Mouse (Mus musculus): ENCODE measurements around the gene Deup1.

Gene Deup1

GRCm38 (mm10) chr9:15627785-15628287 lies at the start of gene Deup1:
Gene Deup1, minus strand, starts transcription at chr9:15627933.
- no peak for DNase-seq (ENCODE audit: low spot score in 2 of 2)

DNA sequence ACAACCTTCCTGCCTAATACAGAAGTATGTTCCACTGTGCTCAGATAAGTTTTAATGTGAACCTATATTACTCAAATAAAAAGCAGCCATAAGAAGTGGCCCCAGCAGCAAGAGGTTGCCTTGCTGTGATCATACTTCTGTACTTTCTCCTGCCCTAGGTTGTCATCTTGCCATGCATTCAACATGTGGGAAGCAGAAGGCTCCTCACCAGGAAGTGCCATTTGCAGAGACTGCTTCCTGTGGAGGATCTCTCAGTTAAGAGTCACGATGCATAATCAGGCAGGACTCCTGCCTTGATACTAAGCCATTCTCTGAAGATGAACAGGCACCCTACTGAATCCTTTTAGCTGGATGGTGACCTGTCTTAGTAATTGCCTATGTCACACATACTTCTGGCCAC lies 44.5 kb upstream of the Deup1 start:
- no peak for DNase-seq (ENCODE audit: low spot score in 2 of 2)

- no peak for DNase-seq (ENCODE audit: low spot score in 2 of 2)
Observed at GRCm38 (mm10) chr9:15670002-15670527, 42.3 kb upstream of the Deup1 start.

DNA sequence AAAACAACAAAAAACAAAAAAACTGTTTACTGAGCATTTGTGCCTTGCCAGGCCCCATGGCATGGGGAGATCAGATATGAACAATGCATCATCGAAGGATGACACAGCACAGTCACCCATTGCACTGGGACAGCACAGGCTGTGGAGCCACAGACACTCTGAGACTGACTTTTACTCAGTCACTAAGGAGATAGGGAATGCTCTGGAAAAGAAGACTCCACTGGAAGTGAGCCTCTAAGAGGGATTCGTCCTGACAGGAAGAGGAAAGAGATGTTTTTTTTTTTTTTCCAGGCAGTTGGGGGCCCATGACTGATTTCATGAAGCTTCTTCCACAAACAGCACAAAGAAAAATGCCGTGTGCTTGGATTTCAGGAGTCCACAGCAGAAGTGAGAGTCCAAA lies 41.7 kb upstream of the Deup1 start:
- DNase-seq (ENCODE audit: low spot score in 2 of 2), result no peak

DNA sequence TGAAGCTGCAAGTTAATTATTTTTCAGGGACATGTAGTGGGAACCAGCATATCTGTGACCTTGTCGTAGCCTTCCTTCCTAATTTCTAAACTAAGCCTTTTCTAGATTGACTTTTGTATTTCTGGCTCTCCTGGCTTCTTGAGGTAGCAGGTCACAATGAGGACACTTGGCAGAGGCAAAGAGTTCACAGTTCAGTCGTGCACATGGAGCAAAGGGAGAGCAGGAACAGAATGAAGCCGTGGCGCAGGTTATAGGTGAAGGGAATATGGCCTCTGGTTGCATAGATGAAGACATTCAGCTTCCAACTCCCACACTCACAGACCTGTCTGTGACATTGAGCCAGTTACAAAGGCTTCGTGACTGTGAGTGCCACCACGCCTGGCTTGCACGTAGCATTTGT lies 36.9 kb upstream of the Deup1 start:
- no peak for DNase-seq (ENCODE audit: low spot score in 2 of 2)

- DNase-seq (ENCODE audit: low spot score in 2 of 2), result no peak
Observed at GRCm38 (mm10) chr9:15659069-15659468, 31.3 kb upstream of the Deup1 start.

DNA sequence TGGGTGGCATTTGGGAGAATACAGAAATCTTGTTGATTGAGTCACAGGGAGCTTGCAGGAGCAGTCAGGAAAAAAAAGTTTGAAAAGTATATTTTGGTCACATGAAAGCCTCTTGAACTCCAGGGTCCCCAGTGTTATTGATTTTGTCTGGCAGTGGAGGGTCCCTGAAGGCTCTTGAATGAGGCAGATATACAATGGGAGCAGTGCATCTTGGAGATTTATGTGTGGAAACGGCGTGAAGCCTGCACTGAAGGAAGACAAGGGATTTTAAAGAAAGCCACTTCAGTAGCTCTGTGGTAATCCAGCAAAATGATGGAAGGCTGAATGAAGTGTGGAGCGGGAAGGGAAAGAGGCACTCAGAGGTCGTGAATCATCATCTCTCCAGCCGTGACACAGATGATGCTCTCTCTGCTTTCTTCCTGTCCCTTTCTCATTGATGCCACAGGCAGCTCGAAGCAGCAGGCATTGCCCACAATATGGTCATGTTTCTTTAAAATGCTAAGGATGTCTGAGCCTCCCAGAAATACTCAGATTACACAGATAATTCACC lies 30.6 kb upstream of the Deup1 start:
- no peak for DNase-seq (ENCODE audit: low spot score in 2 of 2)

GRCm38 (mm10) chr9:15653036-15653435 lies 25.3 kb upstream of the Deup1 start:
- DNase-seq (ENCODE audit: low spot score in 2 of 2), result no peak

DNA sequence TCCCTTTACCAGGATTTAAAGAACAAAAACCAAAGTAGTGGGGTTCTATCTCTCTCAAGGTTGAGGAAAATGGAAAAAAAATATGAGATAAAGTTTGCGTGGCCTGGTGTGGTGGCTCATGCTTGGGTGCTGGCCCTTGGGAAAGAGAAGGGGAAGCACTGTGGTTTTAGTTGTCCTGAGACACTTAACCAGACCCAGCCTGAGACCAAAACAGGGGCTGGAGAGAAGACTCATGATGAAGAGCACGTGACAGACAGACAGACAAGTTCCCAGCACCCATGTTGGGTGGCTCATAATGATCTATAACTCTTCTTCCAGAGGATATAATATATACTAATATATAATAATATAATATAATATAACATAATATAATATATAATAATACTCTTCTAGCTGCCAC lies 22.2 kb upstream of the Deup1 start:
- DNase-seq (ENCODE audit: low spot score in 2 of 2), result no peak

DNA sequence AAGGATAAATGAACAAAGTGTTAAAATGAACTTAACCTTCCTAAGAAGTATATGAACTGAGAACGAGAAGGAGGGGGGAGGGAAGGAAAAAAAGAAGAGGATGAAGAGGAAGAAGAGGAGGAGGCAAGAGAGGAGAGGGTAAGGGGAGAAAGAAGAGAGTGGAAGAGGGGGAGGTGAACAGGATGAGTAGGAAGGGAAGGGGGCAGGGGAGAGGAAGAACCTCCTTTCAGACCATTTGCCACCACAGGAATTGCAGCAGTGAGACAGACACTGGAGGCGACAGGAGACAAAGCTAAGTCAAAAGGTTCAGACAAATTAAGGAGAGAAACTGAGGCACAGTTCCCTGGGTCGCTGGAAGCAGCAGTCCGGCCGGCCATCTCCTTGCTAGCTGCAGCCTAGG lies 349 bp downstream of the Deup1 start:
- DNase-seq (ENCODE audit: low spot score in 2 of 2), result no peak

DNA sequence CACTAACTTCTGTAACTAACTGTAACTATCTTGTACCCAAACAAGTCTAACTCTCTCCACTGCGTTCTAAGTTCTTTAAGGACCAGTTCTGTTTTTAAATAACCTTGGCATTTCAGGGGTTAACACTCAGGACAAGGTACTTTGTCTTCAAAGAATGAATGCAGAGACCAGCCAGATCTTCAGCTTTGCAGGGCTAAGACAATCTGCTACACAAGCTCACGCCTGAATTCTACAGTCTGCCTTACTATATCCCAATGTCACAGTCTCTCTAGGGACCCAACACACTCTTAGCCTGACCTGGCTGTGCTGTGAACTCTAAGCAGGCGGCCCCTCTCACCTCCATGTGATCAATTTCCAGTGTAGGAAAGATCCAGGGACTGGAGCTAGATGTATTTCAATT lies 3.0 kb downstream of the Deup1 start:
- peak in 1 of 2 experiments; percentile 38 for DNase-seq (ENCODE audit: low spot score in 2 of 2)

DNA sequence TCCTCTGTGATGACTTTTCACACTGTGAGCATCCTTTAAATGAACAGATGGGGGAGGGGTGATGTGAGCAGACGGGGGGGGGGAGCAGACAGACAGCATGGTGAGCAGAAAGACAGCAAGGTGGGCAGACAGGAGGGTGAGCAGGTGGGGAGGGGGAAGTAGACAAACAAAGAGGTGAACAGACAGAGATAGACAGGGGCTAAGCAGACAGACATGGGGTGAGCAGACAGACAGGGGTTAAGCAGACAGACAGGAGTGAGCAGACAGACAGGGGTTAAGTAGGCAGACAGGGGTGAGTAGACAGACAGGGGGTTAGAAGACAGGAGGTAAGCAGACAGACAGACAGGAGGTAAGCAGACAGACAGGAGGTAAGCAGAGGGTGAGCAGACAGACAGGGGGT lies 8.0 kb downstream of the Deup1 start:
- DNase-seq (ENCODE audit: low spot score in 2 of 2), result peak in 1 of 2 experiments; percentile 27

DNA sequence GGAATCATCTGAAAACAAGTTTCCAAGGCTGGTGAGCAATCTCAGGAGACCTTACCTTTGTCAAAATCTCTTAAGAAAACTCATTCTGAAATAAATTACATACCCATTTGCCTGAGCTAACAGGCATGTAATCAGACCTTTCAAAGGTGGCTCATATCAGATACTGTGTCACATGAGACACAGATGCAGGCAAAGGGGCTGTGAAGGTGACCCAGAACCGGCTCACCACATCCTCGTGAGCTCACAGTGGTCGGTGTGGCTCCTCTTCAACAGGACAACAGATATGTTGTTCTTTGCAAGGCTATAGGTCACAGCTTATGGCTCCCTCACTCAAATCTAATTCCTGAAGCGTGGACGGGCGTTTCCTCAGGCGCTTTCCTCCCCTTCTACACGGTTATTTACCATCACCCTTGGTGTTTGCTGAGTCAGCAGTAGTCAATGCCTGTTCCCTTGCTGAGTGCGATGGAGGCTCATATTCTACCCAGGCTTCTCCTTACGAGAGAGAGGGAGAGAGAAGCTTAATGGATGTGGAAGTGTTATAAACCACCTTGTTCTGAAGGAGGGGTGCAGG lies 8.6 kb downstream of the Deup1 start:
- peak in 1 of 2 experiments; percentile 34 for DNase-seq (ENCODE audit: low spot score in 2 of 2)

GRCm38 (mm10) chr9:15617061-15617460 lies 10.7 kb downstream of the Deup1 start:
- peak in 1 of 2 experiments; percentile 33 for DNase-seq (ENCODE audit: low spot score in 2 of 2)

DNA sequence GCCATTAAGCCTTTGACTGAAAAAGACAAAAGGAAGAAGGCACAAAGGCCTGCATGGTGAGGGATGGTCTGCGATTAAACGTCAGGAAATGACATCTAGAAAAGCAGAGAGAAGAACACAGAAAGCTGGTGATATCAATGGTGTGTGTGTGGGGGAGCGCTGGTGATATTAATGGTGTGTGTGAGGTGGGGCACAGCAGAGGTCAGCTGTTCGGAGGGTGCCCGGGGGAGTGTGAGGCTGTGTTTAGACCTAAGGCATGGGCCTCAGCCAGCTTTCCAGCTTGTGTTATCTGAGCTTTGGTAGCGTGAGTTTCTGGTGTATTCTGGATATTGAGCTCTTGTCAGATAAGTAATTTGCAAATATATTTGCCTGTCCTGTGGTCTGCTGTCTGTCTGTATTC lies 11.3 kb downstream of the Deup1 start:
- peak in 1 of 2 experiments; percentile 51 for DNase-seq (ENCODE audit: low spot score in 2 of 2)

DNA sequence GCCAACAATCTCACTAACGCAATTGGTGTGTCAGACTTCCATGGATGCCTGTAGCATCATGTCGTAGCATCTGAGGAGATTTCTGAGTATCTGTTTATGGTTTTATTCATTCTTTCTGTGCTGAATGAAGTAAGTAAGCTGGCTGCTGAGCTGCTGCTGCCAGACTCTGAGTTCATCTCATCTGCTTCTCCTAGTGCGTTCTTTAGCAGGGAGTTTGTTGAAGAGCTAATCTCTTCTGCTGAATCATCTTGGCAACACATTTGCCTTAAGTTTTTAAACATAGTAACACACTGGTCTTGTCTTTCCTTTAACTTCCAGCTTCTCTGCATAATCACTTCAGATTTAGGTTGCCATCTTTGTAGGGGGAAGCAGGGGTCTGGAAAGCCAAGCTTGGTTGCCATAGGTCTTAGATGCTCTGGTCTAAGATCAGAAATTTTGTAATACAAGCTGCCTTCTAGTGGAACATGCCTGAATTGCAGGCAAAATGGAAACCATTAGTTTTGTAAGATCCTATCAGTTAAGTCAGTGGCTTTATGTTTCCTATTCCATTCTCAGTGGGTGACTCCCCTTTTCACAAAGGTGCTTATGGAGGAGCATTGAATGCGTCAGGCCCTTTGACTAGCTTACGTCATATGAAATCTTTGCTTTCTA lies 18.3 kb downstream of the Deup1 start:
- DNase-seq (ENCODE audit: low spot score in 2 of 2), result no peak

GRCm38 (mm10) chr9:15607601-15608000 lies 20.1 kb downstream of the Deup1 start:
- no peak for DNase-seq (ENCODE audit: low spot score in 2 of 2)

DNA sequence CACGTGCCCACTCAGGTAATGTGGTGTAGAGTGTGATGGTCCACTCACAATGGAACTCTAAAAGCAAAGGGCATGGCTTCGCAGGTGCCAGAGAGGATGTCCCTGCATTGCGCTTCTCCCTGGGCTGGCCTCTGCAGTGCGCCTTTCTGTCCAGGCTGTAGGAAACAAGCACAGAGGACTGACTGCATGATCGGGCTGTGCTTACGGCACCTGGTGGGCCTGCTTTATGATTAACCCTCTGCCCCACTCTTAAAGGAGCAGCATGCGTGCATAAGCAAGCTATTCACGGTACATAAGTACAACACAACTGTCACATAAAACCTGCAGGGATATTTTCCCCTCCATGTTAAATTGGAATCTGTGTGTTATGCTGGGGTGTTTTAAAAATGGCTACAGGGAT lies 24.6 kb downstream of the Deup1 start:
- DNase-seq (ENCODE audit: low spot score in 2 of 2), result no peak

GRCm38 (mm10) chr9:15600859-15601540 lies 26.7 kb downstream of the Deup1 start:
- DNase-seq (ENCODE audit: low spot score in 2 of 2), result no peak

DNA sequence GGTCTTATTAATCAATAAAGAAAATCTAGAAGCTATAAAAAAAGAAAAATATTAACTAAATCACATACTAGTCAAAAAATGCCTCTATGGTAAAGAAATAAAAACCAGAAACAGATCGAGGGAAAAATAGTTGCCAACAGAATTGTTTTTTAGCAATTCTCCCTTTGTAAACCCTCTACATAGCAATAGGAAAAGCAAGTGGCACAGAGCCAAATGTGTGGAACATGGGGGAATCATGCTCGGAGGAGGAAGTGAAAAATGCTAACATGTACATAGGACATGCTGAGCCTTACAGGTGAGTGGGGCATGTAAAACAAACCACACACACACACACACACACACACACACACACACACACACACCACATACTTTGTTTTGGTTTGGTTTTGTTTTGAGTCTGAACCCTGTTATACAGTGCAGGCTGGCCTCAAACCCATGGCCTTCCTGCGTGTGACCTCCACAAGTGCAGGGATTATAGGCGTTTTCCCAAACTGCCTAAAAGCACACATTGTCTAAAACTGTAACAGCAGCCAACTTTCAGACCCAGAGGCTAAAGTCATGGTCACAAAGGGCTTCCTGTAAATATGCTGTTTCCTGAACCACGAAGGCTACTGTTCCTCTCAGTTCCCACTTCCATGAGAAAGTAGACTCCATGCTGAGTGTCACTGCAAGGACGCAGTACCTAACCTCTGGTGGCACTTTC lies 27.4 kb downstream of the Deup1 start:
- DNase-seq (ENCODE audit: low spot score in 2 of 2), result no peak

DNA sequence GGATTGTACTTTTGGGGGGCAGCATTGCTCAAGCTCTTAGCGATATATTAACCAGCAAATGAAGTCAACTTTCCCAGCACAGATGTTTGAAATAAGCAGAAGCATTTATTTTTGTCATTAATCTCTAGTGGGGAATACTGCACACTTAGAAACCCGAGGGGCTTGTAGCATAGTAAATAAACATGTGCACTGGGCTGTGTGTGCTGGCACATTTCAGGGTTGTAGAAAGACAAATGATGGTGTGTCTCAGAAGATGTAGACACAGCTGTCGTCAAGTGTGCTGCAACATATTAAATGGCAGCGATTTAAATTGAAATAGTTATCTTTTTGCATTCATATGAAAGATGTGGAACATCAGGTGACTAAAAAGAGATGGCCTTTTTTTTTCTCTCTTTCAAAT lies 31.1 kb downstream of the Deup1 start:
- no peak for DNase-seq (ENCODE audit: low spot score in 2 of 2)

- DNase-seq (ENCODE audit: low spot score in 2 of 2), result no peak
Observed at GRCm38 (mm10) chr9:15594148-15594547, 33.6 kb downstream of the Deup1 start.

Data from spleen, postnatal 4 days (tissue).